Mouse (Mus musculus) embryonic facial prominence, embryonic 15.5 days (tissue): ENCODE data around the gene Dennd1a. TPM values are rescaled to one million over a fixed set of nuclear protein-coding genes. Genes with fewer than 3 reads are reported as not detected.

ENCODE experiments used
- ATAC-seq: fragments of 200-750 bp; cut with Nextera tagmentation; 2 replicates; pipeline ENCODE4 v1.8.0; 2017; ENCODE audit warnings: low read depth, moderate TSS enrichment; ENCODE audit not compliant: insufficient number of reproducible peaks, low FRiP score, low TSS enrichment
- H3K27ac ChIP-seq: fragments of 300-500 bp; sonication (generic); replicated peaks from 2 replicates; pipeline ENCODE4 v1.5.1; 2015; ENCODE audit warnings: mild to moderate bottlenecking, inconsistent platforms
- H3K27me3 ChIP-seq: fragments of 300-500 bp; sonication (generic); 2 replicates; pipeline ENCODE4 v1.6.1; 2015; ENCODE audit warnings: inconsistent platforms
- H3K36me3 ChIP-seq: fragments of 300-500 bp; sonication (generic); 2 replicates; pipeline ENCODE4 v1.6.1; 2015; ENCODE audit warnings: mild to moderate bottlenecking, inconsistent platforms
- H3K4me1 ChIP-seq: fragments of 300-500 bp; sonication (generic); 2 replicates; pipeline ENCODE4 v1.6.1; 2015; ENCODE audit warnings: inconsistent platforms
- H3K4me2 ChIP-seq: fragments of 300-500 bp; sonication (generic); replicated peaks from 2 replicates; pipeline ENCODE4 v1.6.1; 2015; ENCODE audit warnings: mild to moderate bottlenecking, inconsistent platforms
- H3K4me3 ChIP-seq: fragments of 300-500 bp; sonication (generic); replicated peaks from 2 replicates; pipeline ENCODE4 v1.5.1; 2015; ENCODE audit warnings: mild to moderate bottlenecking, inconsistent platforms
- H3K9ac ChIP-seq: fragments of 300-500 bp; sonication (generic); 2 replicates; pipeline ENCODE4 v1.6.1; 2015; ENCODE audit warnings: inconsistent platforms
- H3K9me3 ChIP-seq: fragments of 300-500 bp; sonication (generic); replicated peaks from 2 replicates; pipeline ENCODE4 v1.6.1; 2016; ENCODE audit warnings: inconsistent platforms
- WGBS: fragments of 180-500 bp; shearing (Covaris S2); methylation state at CpG from one replicate; pipeline ENCODE4 v1.1.7; 2015; 5-methylcytosine and 5-hydroxymethylcytosine counted together
- polyA plus RNA-seq: library from polyadenylated mRNA; unstranded; fragments of >200 nt; fragmentation: Nextera tagmentation; extraction: Ambion mirVana; gene quantifications from 2 replicates; pipeline ENCODE4 v1.2.1, GENCODE M21; 2015

Dennd1a gene
- polyA plus RNA-seq, 1 experiment from 2014 or later: 15.8 TPM

GRCm38 (mm10) chr2:37867387-37867786 lies 419.8 kb downstream of the Dennd1a start:
- Histone ChIP-seq H3K4me3 (no peak overlapping the region), H3K36me3 (no peaks in the 10 kb centered on the region), H3K9me3 (no peaks in the 10 kb centered on the region), H3K4me1 (0 out of 2 replicates have a peak, but pooled peaks cover 6% of the 10 kb centered on the region), H3K27ac (no peak overlapping the region), H3K9ac (no peak overlapping the region), H3K27me3 (no peaks in the 10 kb centered on the region), H3K4me2 (no peak overlapping the region)
- ATAC-seq: no peak
- WGBS: 87% methylated on average over 5 of the region's 5 CpGs

GRCm38 (mm10) chr2:37857472-37857871 lies 429.7 kb downstream of the Dennd1a start:
- no peaks in the 10 kb centered on the region for H3K4me1 ChIP-seq
- WGBS: 93% methylated on average over 1 of the region's 1 CpGs
- no peak for ATAC-seq

GRCm38 (mm10) chr2:37856955-37857354 lies 430.2 kb downstream of the Dennd1a start:
- no peak overlapping the region for H3K4me2 ChIP-seq
- H3K4me1 ChIP-seq: no peaks in the 10 kb centered on the region
- H3K27me3 ChIP-seq: no peaks in the 10 kb centered on the region
- WGBS: 63% methylated on average over 3 of the region's 3 CpGs
- H3K9me3 ChIP-seq: no peaks in the 10 kb centered on the region
- H3K36me3 ChIP-seq: no peaks in the 10 kb centered on the region
- no peak overlapping the region for H3K27ac ChIP-seq
- ATAC-seq: no peak
- no peak overlapping the region for H3K9ac ChIP-seq
- H3K4me3 ChIP-seq: no peak overlapping the region

More at GRCm38 (mm10) chr2:37857472-37857871, 429.7 kb downstream of the Dennd1a start:
- Histone ChIP-seq H3K4me3 (no peak overlapping the region), H3K27me3 (no peaks in the 10 kb centered on the region), H3K9ac (no peak overlapping the region), H3K9me3 (no peaks in the 10 kb centered on the region), H3K27ac (no peak overlapping the region), H3K4me2 (no peak overlapping the region), H3K36me3 (no peaks in the 10 kb centered on the region)

- Histone ChIP-seq H3K4me1 (no peaks in the 10 kb centered on the region; the same call in 1 of the 2 replicates), H3K27ac (no peak overlapping the region), H3K27me3 (no peaks in the 10 kb centered on the region), H3K4me2 (no peak overlapping the region), H3K9me3 (no peaks in the 10 kb centered on the region), H3K36me3 (no peaks in the 10 kb centered on the region), H3K9ac (no peak overlapping the region), H3K4me3 (no peak overlapping the region)
- WGBS: 72% methylated on average over 2 of the region's 2 CpGs
- ATAC-seq: no peak
Observed at GRCm38 (mm10) chr2:37855226-37855625, 432.0 kb downstream of the Dennd1a start.

- Histone ChIP-seq H3K36me3 (no peaks in the 10 kb centered on the region), H3K9me3 (no peaks in the 10 kb centered on the region), H3K27ac (no peak overlapping the region), H3K4me1 (no peaks in the 10 kb centered on the region; the same call in 1 of the 2 replicates), H3K4me2 (no peak overlapping the region), H3K27me3 (no peaks in the 10 kb centered on the region), H3K9ac (no peak overlapping the region), H3K4me3 (no peak overlapping the region)
- ATAC-seq: no peak
- 65% methylated on average over 1 of the region's 1 CpGs for WGBS
Observed at GRCm38 (mm10) chr2:37853878-37854435, 433.2 kb downstream of the Dennd1a start.

- Histone ChIP-seq H3K36me3 (peaks cover 5% of the 10 kb centered on the region; the same call in 1 of the 2 replicates), H3K27ac (no peak overlapping the region), H3K27me3 (no peaks in the 10 kb centered on the region), H3K9ac (no peak overlapping the region), H3K4me2 (no peak overlapping the region), H3K4me3 (no peak overlapping the region), H3K4me1 (no peaks in the 10 kb centered on the region; the same call in 1 of the 2 replicates), H3K9me3 (no peaks in the 10 kb centered on the region)
- ATAC-seq: no peak
- WGBS: 85% methylated on average over 1 of the region's 1 CpGs
Observed at GRCm38 (mm10) chr2:37850626-37851025, 436.6 kb downstream of the Dennd1a start.

- no peak overlapping the region for H3K4me3 ChIP-seq
- no peak overlapping the region for H3K4me2 ChIP-seq
- H3K9me3 ChIP-seq: no peaks in the 10 kb centered on the region
- H3K4me1 ChIP-seq: no peaks in the 10 kb centered on the region; the same call in 1 of the 2 replicates
- peaks cover 5% of the 10 kb centered on the region; the same call in 1 of the 2 replicates for H3K36me3 ChIP-seq
- ATAC-seq: no peak
- H3K9ac ChIP-seq: no peak overlapping the region
- no peak overlapping the region for H3K27ac ChIP-seq
- 81% methylated on average over 3 of the region's 3 CpGs for WGBS
- H3K27me3 ChIP-seq: no peaks in the 10 kb centered on the region
Observed at GRCm38 (mm10) chr2:37849357-37849756, 437.8 kb downstream of the Dennd1a start.

- no peak overlapping the region for H3K4me2 ChIP-seq
- 31% methylated on average over 4 of the region's 4 CpGs for WGBS
- H3K4me3 ChIP-seq: no peak overlapping the region
- H3K27ac ChIP-seq: 0 out of 2 replicates have a peak overlapping the region, but pooled peaks have one; percentile 25
- H3K27me3 ChIP-seq: no peaks in the 10 kb centered on the region
- no peak for ATAC-seq
- H3K9me3 ChIP-seq: no peaks in the 10 kb centered on the region
- H3K36me3 ChIP-seq: peaks cover 5% of the 10 kb centered on the region; the same call in 1 of the 2 replicates
- no peak overlapping the region for H3K9ac ChIP-seq
- peaks cover 12% of the 10 kb centered on the region for H3K4me1 ChIP-seq
Observed at GRCm38 (mm10) chr2:37842719-37843118, 444.5 kb downstream of the Dennd1a start.

- Histone ChIP-seq H3K4me2 (no peak overlapping the region), H3K36me3 (peaks cover under 1% of the 10 kb centered on the region; the same call in 1 of the 2 replicates), H3K27ac (0 out of 2 replicates have a peak overlapping the region, but pooled peaks have one; percentile 39), H3K4me3 (no peak overlapping the region), H3K4me1 (peaks cover 12% of the 10 kb centered on the region), H3K27me3 (no peaks in the 10 kb centered on the region), H3K9ac (no peak overlapping the region), H3K9me3 (no peaks in the 10 kb centered on the region)
- 9% methylated on average over 7 of the region's 7 CpGs for WGBS
- ATAC-seq: no peak
Observed at GRCm38 (mm10) chr2:37842151-37842569, 445.0 kb downstream of the Dennd1a start.

GRCm38 (mm10) chr2:37839922-37840321 lies 447.3 kb downstream of the Dennd1a start:
- Histone ChIP-seq H3K4me2 (no peak overlapping the region), H3K9me3 (no peaks in the 10 kb centered on the region), H3K27me3 (no peaks in the 10 kb centered on the region), H3K4me1 (peaks cover 12% of the 10 kb centered on the region), H3K27ac (no peak overlapping the region), H3K36me3 (no peaks in the 10 kb centered on the region), H3K9ac (no peak overlapping the region), H3K4me3 (no peak overlapping the region)
- no peak for ATAC-seq

GRCm38 (mm10) chr2:37838202-37838984 lies 448.8 kb downstream of the Dennd1a start:
- no peak overlapping the region for H3K9ac ChIP-seq
- H3K4me3 ChIP-seq: no peak overlapping the region
- H3K27me3 ChIP-seq: no peaks in the 10 kb centered on the region
- no peaks in the 10 kb centered on the region for H3K9me3 ChIP-seq
- no peak overlapping the region for H3K27ac ChIP-seq
- no peak for ATAC-seq
- H3K4me2 ChIP-seq: no peak overlapping the region
- H3K36me3 ChIP-seq: no peaks in the 10 kb centered on the region
- 79% methylated on average over 7 of the region's 7 CpGs for WGBS
- peaks cover 12% of the 10 kb centered on the region for H3K4me1 ChIP-seq
